Mouse (Mus musculus) right cerebral cortex, postnatal 25 days (tissue): ENCODE results near the gene Atp2b2.

ENCODE experiments used
- DNase-seq: peaks from one replicate; pipeline ENCODE4 v3.0.0; 2022

Atp2b2 gene

DNA sequence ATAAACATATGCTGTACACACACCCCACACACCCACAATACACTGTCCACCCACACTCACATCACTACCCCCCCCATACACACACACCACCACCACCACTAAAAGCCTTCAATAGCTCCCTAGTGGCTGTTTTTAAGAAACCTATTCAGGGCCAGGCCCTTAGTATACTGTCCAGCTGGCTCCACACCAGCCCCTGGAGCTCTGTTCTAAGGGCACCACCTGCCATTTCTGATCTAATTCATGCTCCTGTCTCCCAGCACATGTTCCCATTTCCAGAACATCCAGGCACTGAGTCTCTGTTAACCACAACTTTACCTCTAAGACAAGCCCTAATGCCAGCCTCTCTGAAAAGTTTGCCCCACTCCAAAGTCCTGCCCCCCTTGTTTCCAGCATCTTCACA is 186.8 kb downstream of the Atp2b2 start:
- DNase-seq: no peak

DNA sequence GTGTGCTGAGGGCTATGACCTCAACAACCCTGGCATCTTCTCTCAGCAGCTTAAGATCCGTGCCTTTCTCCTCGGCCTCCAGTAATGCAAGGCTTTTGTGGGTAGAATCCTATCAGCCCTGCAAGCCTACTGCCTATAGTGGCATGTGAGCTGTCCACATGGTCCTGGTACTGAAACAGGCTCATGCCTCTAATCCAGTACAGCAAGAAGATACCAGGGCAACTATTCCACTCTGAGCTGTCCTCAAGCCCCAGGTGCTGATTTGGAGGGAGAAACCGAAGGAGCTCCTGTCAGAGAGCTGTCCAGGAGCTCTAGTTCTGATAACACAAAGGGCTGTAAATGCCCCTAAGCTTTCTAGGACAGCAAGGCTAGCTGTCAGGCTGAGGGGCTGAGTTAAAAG is 190.1 kb downstream of the Atp2b2 start:
- no peak for DNase-seq

DNA sequence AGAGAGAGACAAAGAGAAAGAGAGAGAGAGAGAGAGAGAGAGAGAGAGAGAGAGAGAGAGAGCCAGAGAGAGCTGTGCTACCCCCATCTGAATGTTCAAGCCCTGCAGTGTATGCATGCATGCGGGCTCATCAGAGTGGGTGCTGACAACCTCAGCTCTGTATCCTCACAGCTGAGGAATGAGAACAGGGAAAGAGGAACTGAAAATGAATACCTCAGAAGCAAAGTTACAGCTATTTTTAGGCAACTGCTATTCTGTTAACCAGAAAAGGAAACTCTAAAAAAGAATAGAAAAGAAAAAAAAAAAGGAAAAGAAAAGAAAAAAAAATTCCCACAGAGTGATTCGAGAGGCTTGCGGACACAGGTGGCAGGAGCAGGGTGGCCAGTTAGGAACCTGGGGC is 192.6 kb downstream of the Atp2b2 start:
- no peak for DNase-seq

DNA sequence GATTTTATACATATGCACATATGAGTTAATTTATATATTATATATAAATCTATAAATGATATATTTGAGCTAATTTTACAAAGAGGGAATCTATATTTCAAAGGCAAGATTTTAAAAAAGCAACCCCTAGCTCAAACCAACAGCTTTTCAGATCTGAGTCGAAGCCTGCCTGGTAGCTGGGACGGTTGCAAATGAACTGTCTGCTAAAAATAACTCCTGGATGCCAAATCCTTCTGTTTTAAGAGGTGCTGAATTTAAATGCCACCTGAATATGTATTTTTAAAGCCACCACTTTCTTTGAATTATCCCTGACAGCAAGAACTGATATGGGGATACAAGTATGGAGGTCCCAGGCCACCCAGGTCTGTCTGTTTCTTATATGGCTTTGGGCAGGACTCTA is 193.8 kb downstream of the Atp2b2 start:
- DNase-seq: no peak

- DNase-seq: no peak
Observed at GRCm38 (mm10) chr6:113847092-113847491, 195.3 kb downstream of the Atp2b2 start.

- DNase-seq: no peak
Observed at GRCm38 (mm10) chr6:113843248-113843647, 199.2 kb downstream of the Atp2b2 start.

DNA sequence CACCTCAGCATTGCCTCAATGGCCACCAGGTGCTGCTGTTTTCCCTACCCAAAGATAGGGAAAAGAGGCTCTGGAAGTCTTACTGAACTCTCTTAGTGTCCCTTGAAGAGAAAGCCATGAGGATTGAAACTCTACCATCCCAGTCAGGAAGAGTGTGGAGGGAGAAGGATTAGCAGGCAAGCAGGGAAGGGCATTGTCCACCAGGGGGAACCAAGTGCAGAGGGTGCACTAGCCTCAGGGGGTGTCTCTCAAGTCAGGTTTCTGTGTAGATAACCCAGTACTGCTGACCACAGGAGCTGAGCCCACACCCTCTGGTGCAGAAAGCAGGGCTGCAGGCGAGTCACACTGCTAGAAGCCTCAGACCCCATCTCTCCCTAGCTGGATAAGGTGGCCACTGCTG is 203.9 kb downstream of the Atp2b2 start:
- no peak for DNase-seq

DNA sequence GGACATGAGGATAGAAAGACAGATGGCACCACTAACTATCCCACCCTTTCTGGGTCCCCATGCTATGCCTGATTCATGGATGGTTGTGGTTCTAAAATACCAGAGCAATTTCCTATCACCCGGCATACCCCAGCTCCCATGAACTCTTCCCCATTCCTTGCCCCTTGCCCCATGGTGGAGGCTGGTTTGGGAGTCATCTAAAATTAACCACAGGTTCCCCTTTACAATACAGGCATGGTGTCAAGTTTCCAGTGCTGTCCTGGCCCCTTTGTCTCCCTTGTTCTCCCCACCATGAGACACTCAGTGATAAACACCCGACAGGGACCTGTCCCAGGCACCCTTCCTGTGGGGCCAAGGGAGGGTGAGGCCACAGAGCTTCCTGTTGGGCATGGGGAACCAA is 204.7 kb downstream of the Atp2b2 start:
- DNase-seq: no peak

GRCm38 (mm10) chr6:113836545-113836944 is 205.9 kb downstream of the Atp2b2 start:
- no peak for DNase-seq

DNA sequence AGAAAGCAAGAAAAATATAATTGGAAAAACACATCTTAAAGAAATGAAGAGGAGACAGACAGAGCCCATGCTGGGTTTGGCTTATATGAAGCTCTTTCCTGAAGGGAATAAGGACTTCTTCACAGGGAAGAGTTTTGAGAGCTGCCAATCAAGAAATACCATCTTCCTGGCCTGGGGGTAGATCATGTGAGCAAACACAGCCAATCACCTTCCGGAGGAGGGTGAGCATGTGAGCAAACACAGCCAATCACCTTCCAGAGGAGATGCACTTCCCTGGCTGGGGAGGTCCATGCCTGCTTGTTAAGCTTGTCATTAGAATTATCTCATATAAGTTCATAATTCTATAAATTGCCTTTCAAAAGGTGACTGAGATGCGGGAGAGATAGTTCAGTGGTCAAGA is 211.9 kb downstream of the Atp2b2 start:
- no peak for DNase-seq

GRCm38 (mm10) chr6:113827309-113827708 is 215.1 kb downstream of the Atp2b2 start:
- peak; percentile 37 for DNase-seq

- peak; percentile 52 for DNase-seq
Observed at GRCm38 (mm10) chr6:113822417-113822816, 220.0 kb downstream of the Atp2b2 start.

- DNase-seq: no peak
Observed at GRCm38 (mm10) chr6:113816690-113817089, 225.7 kb downstream of the Atp2b2 start.

DNA sequence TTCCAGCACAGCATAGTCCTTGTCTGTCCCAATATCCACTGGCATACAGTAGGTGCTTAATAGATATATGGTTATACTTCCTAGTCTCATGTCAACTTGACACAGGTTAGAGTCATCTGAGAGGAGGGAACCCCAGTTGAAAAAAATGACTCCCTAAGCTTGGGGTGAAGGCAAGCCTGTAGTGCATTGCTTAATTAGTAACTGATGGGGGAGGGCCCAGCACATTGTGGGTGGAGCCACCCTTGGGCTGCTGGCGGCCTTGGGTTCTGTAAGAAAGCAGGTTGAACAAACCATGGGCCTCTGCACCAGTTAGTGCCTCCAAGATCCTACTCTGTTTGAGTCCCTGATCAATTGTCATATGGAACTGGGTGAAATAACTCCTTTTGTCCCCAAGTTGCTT is 231.0 kb downstream of the Atp2b2 start:
- no peak for DNase-seq

GRCm38 (mm10) chr6:113810667-113811066 is 231.7 kb downstream of the Atp2b2 start:
- DNase-seq: no peak

DNA sequence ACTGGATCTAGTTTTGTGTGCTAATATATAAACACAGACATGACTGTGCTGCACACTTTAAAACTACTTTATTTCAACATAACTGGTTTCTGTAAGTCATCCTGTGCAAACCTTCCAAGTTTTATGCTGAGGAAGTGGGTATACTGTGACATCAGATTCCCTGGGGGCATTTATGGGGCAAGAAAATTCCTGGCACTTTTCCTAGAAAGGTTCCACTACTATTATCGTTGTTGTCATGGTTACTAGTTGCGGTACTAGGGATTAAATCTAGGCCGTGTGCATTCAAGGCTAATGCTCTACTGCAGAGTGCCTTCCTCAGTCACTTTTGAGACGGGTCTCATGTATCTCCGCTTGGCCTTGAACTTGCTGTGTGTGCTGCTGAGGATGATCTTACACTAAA is 236.2 kb downstream of the Atp2b2 start:
- no peak for DNase-seq

GRCm38 (mm10) chr6:113801233-113801632 is 241.2 kb downstream of the Atp2b2 start:
- DNase-seq: peak; percentile 73

- DNase-seq: no peak
Observed at GRCm38 (mm10) chr6:113799915-113800314, 242.5 kb downstream of the Atp2b2 start.

GRCm38 (mm10) chr6:113799349-113799748 is 243.1 kb downstream of the Atp2b2 start:
- DNase-seq: no peak

DNA sequence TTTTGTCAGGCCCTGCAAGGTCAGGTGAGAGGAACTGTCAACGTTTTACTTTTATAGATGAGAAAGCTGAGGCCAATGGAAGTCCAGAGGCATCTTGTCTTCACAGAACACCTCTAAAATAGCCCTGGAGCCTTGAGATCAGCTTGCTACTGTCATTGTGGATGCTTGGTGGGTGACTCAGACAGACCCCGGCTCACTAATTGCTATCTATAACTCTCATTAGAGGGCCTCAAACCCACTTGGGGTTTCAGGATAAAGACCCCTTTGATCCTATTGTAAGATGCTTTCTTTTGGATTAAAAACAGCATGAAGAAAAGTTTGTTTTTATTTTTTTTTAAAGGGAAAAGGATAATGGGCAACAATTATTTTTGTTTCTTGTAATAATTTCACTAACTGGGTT is 243.5 kb downstream of the Atp2b2 start:
- DNase-seq: no peak

DNA sequence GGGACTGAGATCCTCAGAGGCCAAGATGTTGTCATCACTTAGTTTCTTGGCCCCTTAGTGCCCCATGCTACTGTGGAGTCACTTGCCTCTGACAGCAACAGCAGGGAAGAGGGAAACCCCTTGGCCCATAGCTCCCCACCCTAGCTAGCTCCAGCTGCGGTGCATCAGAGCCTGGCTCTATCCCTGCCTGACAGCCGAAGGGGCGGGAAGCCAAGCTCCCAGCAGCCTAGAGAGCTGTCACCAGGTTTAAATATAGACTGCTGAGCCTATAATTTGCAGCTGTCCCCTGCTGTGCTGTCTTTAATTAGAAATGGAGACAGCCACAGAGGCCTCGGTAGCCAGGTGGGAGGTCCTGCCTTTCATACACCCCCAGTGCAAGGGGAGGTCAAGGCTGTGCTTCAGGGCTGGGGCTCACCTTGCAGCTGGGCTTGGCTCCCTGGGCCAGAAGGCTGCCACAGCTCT is 247.1 kb downstream of the Atp2b2 start:
- DNase-seq: peak; percentile 39

GRCm38 (mm10) chr6:113792368-113792767 is 250.0 kb downstream of the Atp2b2 start:
- DNase-seq: no peak

DNA sequence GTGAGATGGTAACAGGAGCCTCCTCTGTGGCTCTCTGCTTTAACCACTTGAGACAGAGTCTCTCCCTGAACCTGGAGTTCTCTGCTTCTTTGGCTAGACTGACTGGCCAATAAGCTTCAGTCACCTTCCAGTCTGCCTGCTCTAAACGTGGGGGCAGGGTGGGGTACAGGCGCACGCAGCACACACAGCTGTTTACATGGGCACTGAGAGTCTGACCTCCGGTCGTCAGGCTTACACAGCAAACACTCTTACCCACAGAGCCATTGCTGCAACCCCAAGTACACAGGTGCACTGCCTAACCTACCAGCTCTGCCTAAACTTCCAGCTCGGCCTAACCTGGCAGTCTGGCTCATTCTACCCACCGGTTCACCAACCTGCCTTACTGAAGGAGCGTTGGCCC is 251.4 kb downstream of the Atp2b2 start:
- DNase-seq: no peak

GRCm38 (mm10) chr6:113787459-113787968 is 254.9 kb downstream of the Atp2b2 start:
- no peak for DNase-seq

GRCm38 (mm10) chr6:113785658-113786057 is 256.8 kb downstream of the Atp2b2 start:
- DNase-seq: no peak
